Mouse (Mus musculus): ENCODE measurements around the gene Chil5.
"Not testable (repeated sequence)": the region's sequence is repeated elsewhere in the genome, so short reads cannot be mapped to it uniquely, and the experiment has no call there.

The Chil5 gene

GRCm38 (mm10) chr3:106032781-106033180 is at the start of gene Chil5:
Gene Chil5, minus strand, starts transcription at chr3:106032814.
- no peak for DNase-seq

- no peak for DNase-seq
Measured at GRCm38 (mm10) chr3:106074824-106075223, 42.2 kb upstream of the Chil5 start.

- no peak for DNase-seq
Measured at GRCm38 (mm10) chr3:106070994-106071393, 38.4 kb upstream of the Chil5 start.

GRCm38 (mm10) chr3:106067707-106068106 is 35.1 kb upstream of the Chil5 start:
- not testable (repeated sequence) for DNase-seq

GRCm38 (mm10) chr3:106057966-106058365 is 25.4 kb upstream of the Chil5 start:
- DNase-seq, result no peak

GRCm38 (mm10) chr3:106051896-106052295 is 19.3 kb upstream of the Chil5 start:
- no peak for DNase-seq

GRCm38 (mm10) chr3:106040306-106040705 is 7.7 kb upstream of the Chil5 start:
- DNase-seq, result no peak

- no peak for DNase-seq
Measured at GRCm38 (mm10) chr3:106024135-106024534, 8.5 kb downstream of the Chil5 start.

- peak; percentile 4 for DNase-seq
Measured at GRCm38 (mm10) chr3:106021840-106022239, 10.8 kb downstream of the Chil5 start.

GRCm38 (mm10) chr3:106014546-106014945 is 18.1 kb downstream of the Chil5 start, which contains the start of gene Pifo:
Gene Pifo, minus strand, starts transcription at chr3:106014646.
- DNase-seq, result no peak

GRCm38 (mm10) chr3:106003360-106003759 is 29.3 kb downstream of the Chil5 start:
- not testable (repeated sequence) for DNase-seq

GRCm38 (mm10) chr3:106001416-106002370 is 30.9 kb downstream of the Chil5 start:
- peak; percentile 34 for DNase-seq

GRCm38 (mm10) chr3:106000707-106001375 is 31.8 kb downstream of the Chil5 start:
- no peak for DNase-seq

- DNase-seq, result no peak
Measured at GRCm38 (mm10) chr3:105994730-105995129, 37.9 kb downstream of the Chil5 start.

- peak; percentile 71 for DNase-seq
Measured at GRCm38 (mm10) chr3:105991653-105992283, 40.8 kb downstream of the Chil5 start.

GRCm38 (mm10) chr3:105989611-105990010 is 43.0 kb downstream of the Chil5 start:
- not testable (repeated sequence) for DNase-seq

- no peak for DNase-seq
Measured at GRCm38 (mm10) chr3:105974174-105974573, 58.4 kb downstream of the Chil5 start.

- no peak for DNase-seq
Measured at GRCm38 (mm10) chr3:105973411-105973810, 59.2 kb downstream of the Chil5 start, which contains the start of gene Ovgp1. Gene Ovgp1, plus strand, starts transcription at chr3:105973711.

GRCm38 (mm10) chr3:105971831-105972446 is 60.7 kb downstream of the Chil5 start:
- no peak for DNase-seq
